Mouse (Mus musculus) layer of hippocampus, adult 9-11 months (tissue): ENCODE measurements around the gene Timm8a1.

ENCODE experiments used
- DNase-seq: peaks from one replicate; pipeline ENCODE4 v3.0.0; 2022

Timm8a1 gene

DNA sequence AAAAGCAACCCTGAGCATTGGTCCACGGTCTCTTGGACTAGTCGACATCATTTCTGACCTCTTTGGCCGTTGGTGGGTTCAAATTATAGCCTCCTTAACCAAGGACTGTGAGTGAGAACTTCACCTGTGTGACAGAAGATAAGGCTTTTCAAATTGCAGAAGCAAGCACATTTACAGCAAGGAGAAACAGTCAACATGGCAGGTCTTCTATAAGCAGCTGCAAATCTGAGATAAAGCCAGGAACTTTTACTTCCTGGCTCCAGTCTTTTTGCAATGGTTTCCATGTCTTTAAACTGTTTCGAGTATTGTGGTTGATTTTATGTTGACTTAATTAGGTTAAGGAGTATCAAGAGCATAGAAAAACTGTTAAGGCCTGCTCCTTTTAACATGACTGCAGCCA, 17.9 kb downstream of the Timm8a1 start:
- no peak for DNase-seq

GRCm38 (mm10) chrX:134509473-134509872, 32.2 kb downstream of the Timm8a1 start:
- no peak for DNase-seq

GRCm38 (mm10) chrX:134507977-134508376, 33.7 kb downstream of the Timm8a1 start:
- no peak for DNase-seq

DNA sequence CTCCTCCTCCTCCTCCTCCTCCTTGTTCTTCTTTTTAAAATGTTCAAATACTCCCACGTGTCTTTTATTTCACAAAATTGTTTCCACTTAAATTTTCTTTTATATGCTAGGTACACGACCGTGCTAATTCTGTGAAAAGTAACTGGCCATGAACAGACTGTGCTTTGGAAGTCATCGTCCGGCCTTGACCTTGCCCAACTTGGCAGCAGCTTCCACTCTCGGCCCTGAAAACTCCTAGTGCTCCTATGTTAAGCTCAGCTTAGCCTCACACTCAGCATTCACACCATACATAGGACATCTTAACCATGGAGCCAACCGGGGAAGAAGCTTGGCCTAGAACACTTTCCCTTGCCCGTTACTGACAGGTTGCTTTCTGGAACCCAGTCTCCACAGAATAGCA, 41.0 kb downstream of the Timm8a1 start:
- DNase-seq, result no peak
